In genomic region chr2:118899981-118900825, GRCm38 (mm10) we compare ENCODE assay signal across 8 mouse cellular contexts. TPM values are rescaled to one million over a fixed set of nuclear protein-coding genes. Genes with fewer than 3 reads are reported as not detected.
A peak's percentile ranks its signal among the peaks of the same experiment; 100 is the strongest.
DNase-seq lines count a peak whose midpoint lies in the region; ATAC-seq and TF ChIP-seq lines count a peak whose summit lies in the region.

Gene Bahd1 (plus strand): TSS chr2:118900377.

- H3K36me3 ChIP-seq in forebrain, embryonic 13.5 days (ENCODE audit: poor library complexity, severe bottlenecking) = no peaks in the 10 kb centered on the region
- no peaks in the 10 kb centered on the region for H3K36me3 ChIP-seq in hindbrain, embryonic 13.5 days
- H3K36me3 ChIP-seq in midbrain, embryonic 10.5 days = no peaks in the 10 kb centered on the region
- H3K36me3 ChIP-seq in testis, adult 2 months (ENCODE audit: control insufficient read depth, insufficient read depth, low read length) = no peaks in the 10 kb centered on the region

- H3K4me1 ChIP-seq in forebrain, embryonic 13.5 days = peaks cover 65% of the 10 kb centered on the region
- peaks cover 69% of the 10 kb centered on the region for H3K4me1 ChIP-seq in hindbrain, embryonic 13.5 days (replicated peaks)
- H3K4me1 ChIP-seq in midbrain, embryonic 10.5 days = peaks cover 91% of the 10 kb centered on the region
- peaks cover 44% of the 10 kb centered on the region for H3K4me1 ChIP-seq in testis, adult 2 months (ENCODE audit: control insufficient read depth, insufficient read depth, low read length)

- H3K9ac ChIP-seq in forebrain, embryonic 13.5 days = peak within 1 kb of the TSS; percentile 66
- H3K9ac ChIP-seq in hindbrain, embryonic 13.5 days = peak within 1 kb of the TSS; percentile 74

- TF ChIP-seq POLR2A in testis, adult 2 months (IDR thresholded peaks at IDR 0.05; ENCODE audit: control insufficient read depth, low read depth, low read length) = peak; percentile 13; the same call in 1 of the 2 replicates

- H3K4me2 ChIP-seq in forebrain, embryonic 13.5 days = peak within 1 kb of the TSS; percentile 99
- peak within 1 kb of the TSS; percentile 96 for H3K4me2 ChIP-seq in hindbrain, embryonic 13.5 days

- WGBS in forebrain, embryonic 13.5 days = under 1% methylated on average over 32 of the region's 32 CpGs
- under 1% methylated on average over 32 of the region's 32 CpGs for WGBS in hindbrain, embryonic 13.5 days
- WGBS in midbrain, embryonic 10.5 days = under 1% methylated on average over 32 of the region's 32 CpGs

- intact Hi-C loops in left cerebral cortex, postnatal 36 days (cut with DNase I) = loop anchor here (5.0 kb wide), 1 partner anchor 153 kb away; the partner anchor contains the start of gene Inafm2

- peaks cover 56% of the 10 kb centered on the region for H3K27me3 ChIP-seq in forebrain, embryonic 13.5 days
- H3K27me3 ChIP-seq in hindbrain, embryonic 13.5 days = peaks cover 56% of the 10 kb centered on the region
- H3K27me3 ChIP-seq in midbrain, embryonic 10.5 days (ENCODE audit: low read depth, poor library complexity, severe bottlenecking) = peaks cover 75% of the 10 kb centered on the region
- H3K27me3 ChIP-seq in testis, adult 2 months (ENCODE audit: control insufficient read depth, insufficient read depth, low read length) = no peaks in the 10 kb centered on the region

- ATAC-seq in forebrain, embryonic 13.5 days = no peak
- peak; percentile 8 for ATAC-seq in hindbrain, embryonic 13.5 days (ENCODE audit: low FRiP score)

- DNase-seq in gastrocnemius, postnatal 10 days = peak; percentile 34
- DNase-seq in gastrocnemius, adult 8-10 months (ENCODE audit: low spot score in 2 of 2) = no peak
- DNase-seq in adrenal gland, postnatal 25 days = peak; percentile 67
- peak; percentile 48 to 57 for DNase-seq in left cerebral cortex, postnatal 36 days (ENCODE audit: low spot score in 2 of 2)
- DNase-seq in midbrain, embryonic 10.5 days (ENCODE audit: low spot score) = peak; percentile 61

- H3K4me3 ChIP-seq in forebrain, embryonic 13.5 days = peak within 1 kb of the TSS; percentile 90
- peak within 1 kb of the TSS; percentile 93 for H3K4me3 ChIP-seq in hindbrain, embryonic 13.5 days
- H3K4me3 ChIP-seq in midbrain, embryonic 10.5 days = peak within 1 kb of the TSS; percentile 97
- H3K4me3 ChIP-seq in testis, adult 2 months (ENCODE audit: control insufficient read depth, low read depth, low read length) = peak within 1 kb of the TSS; percentile 93

- no peak within 1 kb of the TSS for H3K27ac ChIP-seq in forebrain, embryonic 13.5 days
- H3K27ac ChIP-seq in hindbrain, embryonic 13.5 days = 0 out of 2 replicates have a peak within 1 kb of the TSS, but pooled peaks have one; percentile 18
- H3K27ac ChIP-seq in midbrain, embryonic 10.5 days (replicated peaks) = peak within 1 kb of the TSS; percentile 93
- peak within 1 kb of the TSS; percentile 73 for H3K27ac ChIP-seq in testis, adult 2 months (ENCODE audit: control insufficient read depth, insufficient read depth, low read depth, low read length)

- no peak for TF ChIP-seq CTCF in testis, adult 2 months (IDR thresholded peaks at IDR 0.05; ENCODE audit: control insufficient read depth, insufficient read depth, insufficient replicate concordance, low read depth, low read length)

- H3K9me3 ChIP-seq in forebrain, embryonic 13.5 days (replicated peaks) = no peaks in the 10 kb centered on the region
- no peaks in the 10 kb centered on the region for H3K9me3 ChIP-seq in hindbrain, embryonic 13.5 days
- H3K9me3 ChIP-seq in midbrain, embryonic 10.5 days (replicated peaks) = no peaks in the 10 kb centered on the region

RNA-seq across cellular contexts. Expression of gene Bahd1, which starts in this region (rescaled TPM):
- total RNA-seq in gastrocnemius, postnatal 10 days (2021) = 1 to 10 TPM; 4.8 to 7.4 TPM
- 1 to 10 TPM; 4.6 to 7.1 (median 5.2) TPM for total RNA-seq in gastrocnemius, adult 8-10 months (2022)
- 42.6 and 54.4 TPM in 2 replicates for total RNA-seq in adrenal gland, postnatal 25 days (2021)
- polyA plus RNA-seq in forebrain, embryonic 13.5 days (2015; fragmentation: Nextera tagmentation; extraction: Ambion mirVana) = 4.4 and 4.5 TPM in 2 replicates
- 5.0 and 5.1 TPM in 2 replicates for polyA plus RNA-seq in hindbrain, embryonic 13.5 days (2015; fragmentation: Nextera tagmentation; extraction: Ambion mirVana)
- 10 to 100 TPM; 40.4 to 45.0 TPM for total RNA-seq in left cerebral cortex, postnatal 36 days (2021)
- polyA plus RNA-seq in midbrain, embryonic 10.5 days (2016; fragmentation: Nextera tagmentation; extraction: Ambion mirVana) = 3.8 and 3.9 TPM in 2 replicates
- 10.0 and 12.8 TPM in 2 replicates for polyA plus RNA-seq in testis, adult 2 months (2012; rRNA removed)

Comparison
In these comparisons a context has a peak if more than half of its experiments do, and no peak if none do; other contexts are left out.
1. DNase-seq: peak in gastrocnemius, postnatal 10 days (single experiment), adrenal gland, postnatal 25 days (single experiment), left cerebral cortex, postnatal 36 days (2 of 2) and midbrain, embryonic 10.5 days (single experiment); none in gastrocnemius, adult 8-10 months (0 of 2).
2. Peak in every context shown above with its lines, with median percentiles within 50 percentile points of each other: H3K4me3 ChIP-seq.